Mouse (Mus musculus) left cerebral cortex, adult 11 months (tissue): ENCODE data around the gene Sox6.

Experiments
- DNase-seq: peaks from one replicate; pipeline ENCODE4 v3.0.0; 2022; ENCODE audit warnings: low spot score

Gene Sox6

DNA sequence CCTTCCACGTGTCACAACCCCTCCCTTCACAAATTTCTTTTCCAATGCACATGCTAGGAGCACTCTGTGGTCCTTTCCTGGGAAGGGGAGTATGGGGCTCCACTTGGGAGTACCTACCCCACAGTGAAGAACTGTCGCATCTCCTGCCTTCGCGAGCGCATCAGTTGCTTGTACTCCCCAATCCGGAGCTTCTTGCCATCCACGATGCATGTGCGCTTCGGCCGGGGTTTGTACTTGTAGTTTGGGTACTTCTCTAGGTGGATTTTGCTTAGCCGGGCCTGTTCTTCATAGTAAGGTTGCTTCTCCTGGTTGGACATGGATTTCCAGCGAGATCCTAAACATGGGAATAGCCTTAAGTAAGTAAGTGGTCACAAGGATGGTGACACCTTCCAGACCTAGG is 552.2 kb downstream of the Sox6 start:
- DNase-seq: no peak

DNA sequence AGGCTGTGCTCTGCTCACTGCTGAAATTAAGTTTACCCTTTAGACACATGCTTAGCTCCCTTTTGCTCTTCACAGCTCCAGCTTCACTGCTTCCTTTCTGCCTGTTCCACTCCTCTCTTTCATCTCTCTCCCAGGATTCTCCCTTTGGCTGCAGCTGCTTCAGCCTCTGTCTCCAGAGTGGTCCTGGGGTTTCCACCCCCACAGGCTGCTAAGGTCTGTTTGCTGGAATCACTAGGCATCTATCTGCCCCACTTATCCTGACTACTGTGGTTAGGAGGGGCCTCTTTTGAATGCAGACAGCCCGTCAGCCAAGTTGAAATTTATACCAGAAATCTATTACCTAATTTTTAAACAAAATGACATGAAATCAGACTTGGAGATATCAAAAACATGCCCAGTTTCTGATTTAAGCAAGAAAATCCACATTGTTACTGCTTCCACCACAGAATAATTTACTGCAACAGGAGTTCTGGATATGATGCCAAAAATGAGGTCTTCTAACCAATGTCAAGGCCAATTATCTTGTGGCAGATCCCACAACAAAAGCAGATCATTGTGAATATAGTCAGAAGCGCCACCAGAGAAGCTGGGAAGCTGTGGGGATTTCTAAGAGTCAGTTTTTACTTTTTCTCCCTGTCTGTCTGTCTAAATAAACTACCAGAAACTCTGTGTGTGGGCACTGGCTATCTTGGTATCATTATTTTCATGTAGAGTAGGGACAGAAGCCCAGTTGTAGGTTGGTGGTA is 552.8 kb downstream of the Sox6 start:
- no peak for DNase-seq

DNA sequence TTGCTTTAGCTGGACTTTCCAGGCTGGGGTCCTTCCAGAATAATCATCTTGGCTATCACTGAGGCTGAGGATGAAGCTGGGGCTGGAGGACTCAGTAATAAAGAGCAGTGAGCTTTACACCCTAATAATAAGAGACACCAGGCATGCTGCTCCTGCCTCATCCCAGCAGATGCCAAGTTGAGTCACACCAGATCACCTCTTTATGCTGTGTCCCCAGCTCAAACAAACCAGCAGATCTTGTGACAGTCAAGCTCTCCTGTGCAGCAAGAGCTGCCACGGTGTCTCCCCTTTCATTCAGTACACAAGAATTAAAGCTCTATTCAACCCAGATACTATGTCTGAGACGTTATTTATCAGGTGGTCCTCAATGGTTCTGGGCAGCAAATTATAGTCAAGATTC is 560.8 kb downstream of the Sox6 start:
- no peak for DNase-seq

DNA sequence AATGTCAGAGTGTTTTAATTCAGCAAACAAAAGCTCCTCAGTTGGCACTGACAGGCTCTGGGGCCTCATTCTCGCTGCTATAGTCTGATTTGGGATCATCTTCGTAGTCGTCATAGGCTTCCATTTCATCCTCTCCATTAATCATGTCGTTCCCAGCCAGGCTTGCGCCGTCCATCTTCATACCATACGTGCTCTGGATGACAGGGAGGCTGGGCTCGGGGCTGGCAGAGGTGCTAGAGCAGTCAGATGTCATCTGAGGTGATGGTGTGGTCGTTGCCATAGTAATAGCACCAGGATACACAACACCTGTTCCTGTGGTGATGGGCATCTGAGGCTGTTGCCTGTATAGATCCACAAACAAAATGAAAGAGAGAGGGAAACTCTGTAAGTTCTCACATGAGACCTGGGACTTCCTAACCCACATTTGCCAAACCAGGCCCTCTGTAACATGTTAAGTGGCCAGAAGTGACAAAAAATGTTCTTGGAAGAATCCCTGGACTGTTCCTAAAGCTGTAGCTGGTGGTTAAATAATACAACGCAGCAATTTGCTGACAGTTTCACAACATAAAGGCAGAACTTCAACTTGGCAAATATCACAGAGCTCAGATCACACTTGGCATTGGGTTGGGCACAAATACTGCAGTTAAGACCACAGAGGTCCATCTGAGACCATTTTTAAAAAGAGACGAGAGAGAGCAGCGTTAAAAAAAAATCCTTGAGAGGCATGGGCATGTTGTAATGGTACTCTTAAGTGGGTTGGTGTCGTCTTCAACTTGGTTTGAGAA is 561.5 kb downstream of the Sox6 start:
- no peak for DNase-seq

DNA sequence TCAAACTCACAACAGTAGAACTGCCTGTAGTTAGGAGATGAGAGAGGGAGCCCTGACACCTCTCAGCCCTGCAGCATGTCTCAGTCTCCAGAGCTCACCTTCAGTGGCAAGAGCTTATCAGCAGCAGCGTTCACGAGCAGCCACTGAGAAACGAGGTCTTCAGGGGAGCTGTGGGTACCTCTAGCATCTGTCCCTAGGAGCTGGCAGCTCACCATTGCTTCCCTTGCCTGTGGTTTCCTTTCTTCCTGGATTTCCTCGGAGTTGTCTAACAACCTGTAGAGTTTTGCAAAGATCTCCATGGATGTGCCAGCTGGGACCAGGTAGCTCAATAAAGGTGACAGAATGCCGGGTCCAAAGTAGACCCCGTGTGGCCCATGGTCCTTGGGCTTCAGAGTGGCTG is 563.4 kb downstream of the Sox6 start:
- DNase-seq: no peak

DNA sequence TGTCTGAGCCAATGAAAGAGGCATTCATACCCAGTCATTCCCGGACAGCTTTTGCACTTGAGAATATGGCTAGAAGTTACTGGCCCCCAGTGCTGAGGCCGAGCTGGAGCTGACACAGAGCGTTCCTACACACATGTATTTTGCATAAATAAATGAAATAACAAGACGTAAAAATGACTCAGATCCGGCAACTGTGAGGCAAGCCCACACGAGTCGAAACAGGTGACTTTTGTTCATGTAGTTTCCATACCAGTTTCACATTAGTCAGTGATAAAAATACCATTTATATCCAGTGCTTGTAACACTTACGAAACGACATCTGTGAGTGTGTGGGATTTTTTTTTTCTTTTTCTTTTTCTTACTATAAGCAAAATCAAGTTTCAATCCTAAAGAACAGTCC is 564.5 kb downstream of the Sox6 start:
- no peak for DNase-seq

DNA sequence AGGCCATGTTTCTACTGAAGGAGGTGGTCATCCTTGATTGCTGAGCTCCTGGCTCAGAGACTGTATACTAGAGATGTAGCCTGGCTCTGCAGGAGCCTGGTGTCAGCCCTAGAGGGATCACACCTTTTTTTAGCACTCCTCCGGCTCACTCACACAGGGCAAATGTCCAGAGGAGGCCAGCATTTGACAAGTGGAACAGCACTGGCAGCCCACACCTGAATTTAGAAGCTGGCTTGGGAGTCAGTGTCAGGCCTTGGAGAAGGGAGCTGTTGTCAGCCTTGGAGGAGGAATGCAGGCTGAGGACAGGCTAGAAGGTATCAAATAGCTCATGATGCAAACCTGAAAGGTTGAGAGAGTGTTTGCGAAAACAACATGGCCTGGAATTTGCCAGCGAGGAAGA is 565.7 kb downstream of the Sox6 start:
- DNase-seq: no peak

DNA sequence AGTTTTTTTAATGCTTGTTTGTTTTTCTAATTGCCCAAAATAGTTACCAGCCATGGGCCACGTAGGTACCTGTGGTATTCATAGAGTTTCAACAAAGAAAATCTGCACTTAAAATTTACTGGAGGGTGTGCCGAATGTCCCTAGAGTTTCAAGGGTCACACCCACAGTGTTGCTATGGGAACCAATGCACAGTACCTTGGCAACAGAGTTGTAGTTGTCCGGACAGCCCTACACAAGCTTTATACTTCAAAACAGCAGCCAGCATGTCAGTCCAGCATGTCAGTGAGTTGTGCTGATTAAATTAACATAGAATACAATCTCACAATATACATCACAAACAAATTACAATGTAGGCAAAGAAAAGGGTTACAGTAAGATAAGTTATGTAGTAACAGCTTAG is 567.1 kb downstream of the Sox6 start:
- no peak for DNase-seq

DNA sequence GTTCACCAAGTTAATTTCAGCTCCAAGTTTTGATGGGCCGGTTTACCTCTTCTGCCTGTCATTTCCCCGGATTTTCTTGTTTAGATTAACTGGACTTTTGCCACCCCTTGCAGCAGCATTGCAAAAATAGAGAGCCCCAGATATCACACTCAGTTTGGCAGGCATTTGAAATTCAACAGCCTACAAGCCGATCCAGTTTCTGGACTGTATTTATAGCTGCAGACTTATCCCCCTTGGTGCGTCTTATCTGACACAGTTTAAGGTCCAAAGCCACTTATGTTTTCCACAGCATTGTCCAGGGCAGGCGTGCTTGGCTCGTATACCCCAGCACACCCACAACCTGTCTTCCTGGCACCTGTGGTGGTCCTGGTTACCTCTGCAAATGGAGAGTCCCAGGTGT is 571.8 kb downstream of the Sox6 start:
- no peak for DNase-seq

DNA sequence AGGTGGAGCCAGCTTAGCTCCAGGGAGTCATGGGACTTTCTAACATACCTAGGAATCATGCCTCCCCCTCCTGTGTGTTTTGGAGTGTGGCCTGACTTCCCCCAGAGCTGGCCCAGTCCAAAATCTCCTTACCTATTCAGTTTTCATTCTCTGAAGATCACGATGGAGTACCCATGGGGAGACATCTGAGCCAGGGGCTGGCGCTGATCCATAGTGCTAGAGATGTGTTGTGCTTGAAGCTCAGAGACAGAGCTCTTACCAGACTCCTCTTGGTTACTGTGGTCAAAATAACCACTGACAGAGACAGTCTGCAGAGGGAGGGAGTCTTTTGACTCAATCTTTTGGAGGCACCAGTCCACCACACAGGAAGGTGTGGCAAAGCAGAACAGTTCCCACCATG is 575.2 kb downstream of the Sox6 start:
- DNase-seq: no peak

DNA sequence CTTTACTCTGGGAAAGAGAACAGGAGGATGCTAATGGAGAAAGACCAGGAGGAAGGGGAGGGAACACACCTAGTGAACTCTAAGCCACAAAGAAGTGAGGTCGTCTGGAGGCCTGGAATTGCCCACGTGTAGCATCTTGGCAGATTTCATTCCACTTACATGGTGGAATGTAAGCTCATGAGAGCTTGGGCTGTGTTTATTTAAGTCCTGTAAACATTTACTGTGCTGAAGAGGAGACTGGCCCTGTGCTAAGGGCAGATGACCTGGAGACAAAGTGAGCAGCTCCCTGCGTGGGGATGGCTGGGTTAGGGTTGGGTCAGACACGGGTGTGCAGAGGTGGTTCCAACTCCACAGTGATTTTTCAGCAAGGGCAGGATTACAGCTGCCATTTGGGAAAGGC is 576.3 kb downstream of the Sox6 start:
- DNase-seq: no peak

DNA sequence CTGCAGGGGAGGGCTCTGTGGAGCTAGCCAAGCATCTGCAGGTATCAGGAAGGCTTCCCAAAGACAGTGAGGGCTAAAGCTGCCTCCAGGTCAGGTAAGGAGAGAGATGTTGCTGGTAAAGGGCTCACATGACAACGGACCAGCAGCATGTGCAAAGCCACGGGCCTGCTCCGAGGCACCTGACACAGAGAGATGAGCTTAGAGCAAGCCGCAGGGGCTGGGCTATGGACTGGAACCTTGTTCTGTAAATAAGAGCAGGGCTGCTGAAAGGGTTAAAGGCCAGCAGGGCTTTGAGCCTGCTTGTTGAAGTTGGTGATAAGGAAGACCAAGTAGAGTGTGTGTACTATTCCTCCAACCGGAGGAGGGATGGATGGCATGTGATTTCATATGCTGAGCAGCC is 583.6 kb downstream of the Sox6 start:
- DNase-seq: no peak

DNA sequence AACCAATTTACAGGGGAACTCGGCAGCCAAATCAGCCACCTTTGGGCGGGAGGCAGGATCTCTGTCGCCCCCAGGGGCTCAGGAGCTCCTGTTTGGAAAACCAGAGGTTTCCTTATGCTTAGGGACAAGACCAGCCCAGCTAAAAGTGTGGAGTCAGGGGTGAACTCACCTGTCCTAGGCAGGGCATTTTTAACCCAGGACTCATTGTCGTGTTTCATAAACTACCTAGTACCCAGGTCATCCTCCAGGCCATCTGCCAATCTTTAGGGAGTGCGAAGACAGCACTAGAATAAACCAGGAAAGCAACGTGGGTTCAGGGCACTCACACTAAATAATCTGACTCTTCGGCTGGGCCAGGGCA is 584.9 kb downstream of the Sox6 start:
- no peak for DNase-seq

DNA sequence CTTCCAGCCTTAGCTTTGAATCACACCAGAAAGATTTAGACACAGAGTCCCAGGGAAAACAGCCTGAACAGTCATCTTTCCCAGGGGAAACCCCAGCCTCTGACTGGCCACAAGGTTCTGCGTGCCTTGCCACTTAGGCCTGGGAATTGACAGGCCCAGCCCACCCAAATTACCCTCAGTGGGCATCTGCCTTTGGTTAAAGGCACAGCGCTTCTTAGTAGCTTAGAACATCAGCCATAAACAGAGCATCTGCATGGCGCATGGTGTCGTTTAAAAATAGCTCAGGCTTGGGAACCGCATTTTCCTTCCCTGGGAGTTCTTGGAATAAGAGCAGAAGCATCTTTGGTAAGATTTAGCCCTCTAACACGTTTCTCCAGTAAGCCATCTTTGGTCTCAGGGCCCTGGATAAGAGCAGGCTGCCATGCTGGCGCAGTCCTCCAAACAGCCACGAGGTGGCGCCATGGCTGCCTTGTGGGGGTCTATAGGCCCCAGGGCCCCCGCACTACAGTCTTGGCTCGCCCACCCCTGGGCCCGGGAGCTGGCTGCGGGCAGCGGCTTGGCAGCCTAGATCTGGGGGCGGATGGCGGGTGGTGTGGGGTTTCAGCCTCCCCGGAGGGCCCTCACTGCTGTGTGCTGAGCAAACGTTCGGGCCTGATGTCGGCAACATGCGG is 585.4 kb downstream of the Sox6 start:
- no peak for DNase-seq

DNA sequence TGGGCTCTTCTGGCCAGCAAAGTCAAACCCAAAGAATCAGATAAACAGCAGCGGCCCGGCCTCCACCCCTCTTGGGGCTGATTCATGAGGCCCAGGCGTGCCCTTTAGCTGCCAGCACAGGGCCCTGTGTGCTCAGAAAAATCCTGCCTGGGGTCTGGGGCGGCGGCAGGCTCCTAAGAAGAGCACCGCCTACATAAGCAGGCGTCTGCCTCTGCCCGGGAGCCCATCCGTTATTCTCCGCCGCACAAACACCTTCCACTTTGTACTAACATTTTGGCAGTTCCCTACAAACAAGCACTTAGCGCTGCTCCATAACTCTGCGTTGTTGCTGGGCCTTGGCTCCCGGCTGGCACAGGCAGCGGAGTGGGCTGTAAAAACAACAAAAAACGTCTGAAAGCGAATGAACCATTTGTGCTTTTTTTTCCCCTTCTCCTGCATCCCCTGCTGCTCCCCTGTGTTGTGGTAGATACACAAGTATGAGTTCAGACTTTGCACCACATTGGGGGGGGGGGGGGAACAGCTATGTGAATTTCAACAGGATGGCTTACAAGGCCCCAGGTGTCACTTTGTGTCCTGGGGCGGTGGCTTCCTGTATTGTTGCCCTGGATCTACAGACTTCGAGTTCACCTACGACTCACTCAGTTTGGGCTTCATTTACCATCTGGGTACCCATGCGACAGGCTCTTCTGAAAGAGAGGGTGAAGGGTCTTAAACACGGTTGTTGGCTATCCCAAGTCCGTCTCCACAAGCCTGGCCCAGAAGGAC is 588.0 kb downstream of the Sox6 start:
- DNase-seq: no peak

DNA sequence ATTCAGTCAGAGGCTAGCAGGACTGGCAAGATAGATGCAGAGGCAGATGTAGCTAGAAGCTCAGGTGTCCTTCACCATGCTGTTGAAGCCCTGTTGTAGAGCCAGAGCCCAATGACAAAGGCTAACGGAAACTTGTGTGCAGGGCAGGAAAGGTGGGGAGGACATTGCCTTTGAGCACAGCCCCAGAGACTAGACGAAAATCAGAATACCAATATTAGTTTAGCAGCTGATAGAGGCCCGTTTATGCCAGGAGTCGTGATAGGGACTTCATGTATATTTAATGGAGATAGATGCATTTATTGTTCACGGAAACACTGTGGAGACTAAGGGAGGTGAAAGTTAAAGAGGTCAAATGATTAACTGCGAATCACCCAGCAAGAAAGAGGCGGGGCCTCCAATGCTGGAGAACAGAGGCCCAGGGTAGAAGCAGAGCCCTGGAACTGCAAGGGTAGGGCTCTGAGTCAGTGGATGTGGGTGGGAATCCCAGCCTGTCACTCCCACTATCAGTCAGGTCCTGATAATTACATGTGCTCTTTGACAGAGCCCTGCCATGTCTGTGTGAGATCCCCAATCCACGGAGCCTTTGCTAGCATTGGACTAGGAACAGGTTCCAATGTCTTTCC is 590.1 kb downstream of the Sox6 start:
- no peak for DNase-seq

DNA sequence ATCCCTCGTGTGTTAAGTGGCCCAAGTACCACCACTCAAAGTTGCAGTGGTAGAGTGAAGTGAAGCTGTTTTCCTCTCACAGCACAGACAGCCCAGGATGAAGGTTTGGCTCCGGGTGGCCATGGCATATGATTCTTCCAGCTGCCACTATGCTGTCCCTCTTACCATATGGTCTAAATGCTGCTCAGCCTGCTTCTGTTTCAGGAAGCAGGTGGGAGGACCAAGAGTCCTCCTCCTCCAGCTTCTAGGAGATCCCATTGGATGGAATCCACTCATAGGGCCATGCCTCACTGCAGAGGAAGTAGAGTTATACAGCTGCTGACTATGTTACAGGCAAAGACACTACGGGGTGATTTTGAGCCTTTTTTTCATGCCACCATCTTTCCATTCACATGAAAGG is 591.5 kb downstream of the Sox6 start:
- DNase-seq: peak; percentile 21

DNA sequence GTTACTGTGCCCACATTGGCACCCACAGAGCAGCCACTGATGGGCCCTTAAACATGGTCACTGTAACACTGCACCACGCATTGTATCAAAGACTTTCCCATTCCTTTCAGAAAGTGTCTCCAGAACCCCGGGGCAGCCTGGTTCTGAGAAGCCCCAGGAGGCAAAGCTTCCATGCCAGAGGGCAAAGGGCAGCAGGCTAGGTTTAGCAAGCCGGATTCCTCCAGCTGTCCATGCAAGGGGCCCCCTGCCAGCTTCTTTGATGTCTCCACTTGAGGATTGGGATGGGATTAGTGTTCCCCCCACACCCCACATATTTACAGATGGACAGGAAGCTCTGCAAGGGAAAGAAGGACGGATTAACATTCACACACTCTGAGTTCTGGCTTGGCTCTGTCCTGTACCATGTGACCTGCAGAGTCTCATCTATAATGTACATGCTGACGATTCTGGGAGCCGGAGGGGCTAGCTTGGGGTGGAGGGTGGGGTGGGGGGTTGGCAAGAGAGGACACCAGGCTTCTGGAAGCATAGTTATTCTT is 592.0 kb downstream of the Sox6 start:
- DNase-seq: no peak

DNA sequence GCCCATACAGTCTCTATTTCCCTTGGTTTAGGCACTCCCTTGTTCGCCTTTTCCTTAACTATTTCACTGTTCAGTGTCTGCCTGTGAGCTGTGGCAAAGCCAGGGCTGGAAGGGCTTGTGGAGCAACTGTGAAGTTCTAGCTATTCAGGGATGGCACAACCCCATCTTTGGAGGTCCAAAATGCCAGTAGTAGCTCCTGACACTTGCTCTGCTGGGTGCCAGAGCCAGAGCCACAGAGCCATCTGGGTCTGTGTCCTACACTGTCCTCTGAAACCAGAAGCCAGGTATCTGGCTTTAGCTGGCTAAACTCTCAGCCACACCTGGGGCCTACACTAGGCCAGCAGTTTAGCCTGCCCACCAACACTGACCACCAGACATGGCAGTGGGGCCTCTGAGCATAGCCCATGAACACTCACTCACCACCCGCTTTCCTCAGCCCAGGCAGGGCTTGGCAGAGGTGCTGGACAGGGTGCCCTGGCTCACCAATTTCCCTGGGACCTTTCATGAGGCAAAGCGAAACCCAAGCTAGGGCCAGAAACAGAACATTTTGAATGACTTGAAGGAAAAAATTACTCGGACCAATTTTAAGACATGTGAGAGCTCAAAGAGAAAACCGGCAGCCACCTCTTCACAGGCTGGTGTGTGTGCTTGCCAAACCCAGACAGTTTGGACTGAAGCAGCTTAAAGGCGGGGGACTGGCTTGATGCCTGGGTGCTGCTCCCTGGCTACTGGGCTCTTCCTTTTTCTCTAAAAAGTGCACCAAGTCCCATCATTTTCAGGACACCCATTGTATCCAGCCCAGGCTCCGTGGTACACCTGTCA is 612.2 kb downstream of the Sox6 start:
- DNase-seq: no peak

DNA sequence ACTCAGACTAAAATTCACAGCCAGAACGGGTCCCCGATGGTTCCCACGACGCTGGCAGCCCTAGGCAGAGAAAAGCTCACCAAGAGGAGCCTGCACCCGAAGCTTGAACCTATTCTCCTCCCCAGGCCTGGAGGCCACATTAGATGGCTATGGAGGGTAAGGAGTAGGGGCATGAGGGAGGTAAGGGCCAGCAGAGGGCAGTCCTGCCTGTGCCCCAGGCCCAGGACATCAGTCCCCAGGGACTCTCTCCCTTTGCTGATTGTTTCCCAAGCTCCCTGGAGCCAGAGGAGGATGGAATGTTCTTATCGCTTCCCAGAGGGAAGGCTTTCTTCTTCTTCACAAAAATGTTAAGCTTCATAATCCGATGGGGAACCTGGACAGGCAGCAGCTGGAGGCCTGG is 615.8 kb downstream of the Sox6 start:
- no peak for DNase-seq

DNA sequence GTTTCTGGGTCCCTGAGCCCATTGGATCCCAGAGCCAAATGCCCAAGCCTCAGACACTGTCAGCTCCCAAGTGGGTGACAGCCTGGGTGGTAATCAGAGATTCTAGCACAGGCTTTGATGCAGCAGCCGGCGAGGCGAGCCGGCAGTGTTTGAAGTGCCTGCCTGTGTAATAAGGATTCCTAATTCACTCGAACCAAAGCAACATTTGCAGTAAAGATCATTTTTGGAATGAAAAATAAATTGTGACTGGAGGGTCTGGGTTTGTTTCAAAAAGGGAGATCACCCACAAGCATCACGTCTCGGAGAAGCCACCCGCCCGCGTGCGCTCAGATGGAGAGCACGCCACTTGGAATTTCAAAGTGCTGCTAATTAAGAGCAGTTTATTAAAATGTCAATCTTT is 617.6 kb downstream of the Sox6 start:
- DNase-seq: no peak
